Mouse (Mus musculus) lung, postnatal 0 days (tissue): ENCODE measurements around the gene Rbm26. TPM values are rescaled to one million over a fixed set of nuclear protein-coding genes. Genes with fewer than 3 reads are reported as not detected.

ENCODE experiments used
- ATAC-seq: fragments of 200-750 bp; cut with Nextera tagmentation; 2 replicates; pipeline ENCODE4 v1.8.0; 2017; ENCODE audit warnings: moderate library complexity
- DNase-seq: peaks from one replicate; pipeline ENCODE4 v3.0.0-alpha.2; 2016; ENCODE audit warnings: low spot score
- H3K27ac ChIP-seq: fragments of 300-500 bp; sonication (generic); 2 replicates; pipeline ENCODE4 v1.5.1; 2014; ENCODE audit warnings: antibody characterized with exemption, mild to moderate bottlenecking, low read length, mixed read lengths
- H3K27me3 ChIP-seq: fragments of 300-500 bp; sonication (generic); replicated peaks from 2 replicates; pipeline ENCODE4 v1.6.1; 2014; ENCODE audit warnings: low read length, mixed read lengths; ENCODE audit not compliant: insufficient read depth
- H3K36me3 ChIP-seq: fragments of 300-500 bp; sonication (generic); 2 replicates; pipeline ENCODE4 v1.6.1; 2014; ENCODE audit warnings: low read length, mixed read lengths; ENCODE audit not compliant: insufficient read depth
- H3K4me1 ChIP-seq: fragments of 300-500 bp; sonication (generic); 2 replicates; pipeline ENCODE4 v1.6.1; 2014; ENCODE audit warnings: antibody characterized with exemption, low read depth, low read length, mixed read lengths; ENCODE audit not compliant: insufficient read depth
- H3K4me2 ChIP-seq: fragments of 300-500 bp; sonication (generic); replicated peaks from 2 replicates; pipeline ENCODE4 v1.6.1; 2014; ENCODE audit warnings: low read depth, mild to moderate bottlenecking, low read length, moderate library complexity, mixed read lengths
- H3K4me3 ChIP-seq: fragments of 300-500 bp; sonication (generic); 2 replicates; pipeline ENCODE4 v1.5.1; 2014; ENCODE audit warnings: low read depth, low read length
- H3K9ac ChIP-seq: fragments of 300-500 bp; sonication (generic); replicated peaks from 2 replicates; pipeline ENCODE4 v1.6.1; 2014; ENCODE audit warnings: low read depth, mild to moderate bottlenecking
- H3K9me3 ChIP-seq: fragments of 300-500 bp; sonication (generic); 2 replicates; pipeline ENCODE4 v1.6.1; 2016; ENCODE audit warnings: low read length, mixed read lengths
- CTCF ChIP-seq: IDR thresholded peaks from 2 replicates; pipeline ENCODE4 v1.5.1; 2016; ENCODE audit warnings: antibody characterized with exemption, mild to moderate bottlenecking
- EP300 ChIP-seq: IDR thresholded peaks from 2 replicates; pipeline ENCODE4 v1.6.1; 2016; ENCODE audit warnings: antibody characterized with exemption, mild to moderate bottlenecking, control low read depth
- WGBS: fragments of 180-500 bp; shearing (Covaris S2); extraction: QIAGEN DNeasy Blood & Tissue Kit; methylation state at CpG from one replicate; pipeline ENCODE4 v1.1.7; 2014; 5-methylcytosine and 5-hydroxymethylcytosine counted together
- polyA plus RNA-seq: library from polyadenylated mRNA; unstranded; fragments of >200 nt; fragmentation: Nextera tagmentation; extraction: Ambion mirVana; gene quantifications from 2 replicates; pipeline ENCODE4 v1.2.1, GENCODE M21; 2015

Rbm26 gene
- polyA plus RNA-seq, 1 experiment from 2014 or later: 22.8 TPM

DNA sequence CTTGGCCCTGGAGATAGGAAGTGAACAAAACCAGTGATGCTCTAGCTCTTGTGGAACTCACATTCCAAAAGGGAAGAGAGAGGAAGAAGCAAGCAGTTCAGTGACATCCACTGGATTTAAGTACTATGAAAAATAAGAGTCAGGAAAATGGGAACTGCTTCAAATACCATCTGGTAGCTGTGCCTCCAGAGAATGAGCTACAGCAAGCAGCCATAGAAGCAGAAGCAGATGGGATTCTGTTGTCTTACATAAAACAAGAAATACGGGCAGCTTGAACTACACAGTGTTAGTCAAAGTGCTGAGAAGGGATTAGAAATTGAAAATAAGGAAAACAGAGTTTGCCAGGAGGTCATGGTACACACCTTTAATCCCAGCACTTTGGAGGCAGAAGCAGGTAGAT, 112.9 kb downstream of the Rbm26 start:
- DNase-seq (no peak), ATAC-seq (no peak)
- Histone ChIP-seq H3K4me3 (no peak overlapping the region), H3K4me2 (no peak overlapping the region), H3K9ac (no peak overlapping the region), H3K4me1 (no peaks in the 10 kb centered on the region), H3K36me3 (no peaks in the 10 kb centered on the region), H3K9me3 (no peaks in the 10 kb centered on the region), H3K27ac (no peak overlapping the region), H3K27me3 (no peaks in the 10 kb centered on the region)
- TF ChIP-seq CTCF (no peak), EP300 (no peak)
- 88% methylated on average over 1 of the region's 1 CpGs for WGBS

DNA sequence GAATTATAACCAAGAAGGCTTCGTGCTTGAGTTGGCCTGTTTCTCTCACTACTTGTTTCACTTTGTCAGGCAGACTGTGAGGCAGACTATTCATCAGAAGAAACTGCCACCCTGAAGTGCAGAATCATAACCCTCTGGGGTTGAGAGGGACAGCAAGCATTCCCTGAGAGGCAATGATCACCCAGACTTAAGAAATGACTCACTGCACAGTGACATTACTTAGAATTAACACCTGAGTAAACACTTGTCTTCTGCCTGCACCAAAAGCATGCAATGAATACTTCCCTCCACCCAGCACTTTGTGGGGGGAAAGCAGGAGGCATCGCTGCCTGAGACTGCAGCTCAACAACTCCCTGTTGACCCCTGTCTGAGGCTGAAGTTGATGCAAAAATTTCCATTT, 115.9 kb downstream of the Rbm26 start:
- no peak for TF ChIP-seq CTCF
- no peak for TF ChIP-seq EP300
- no peaks in the 10 kb centered on the region for H3K4me1 ChIP-seq
- H3K36me3 ChIP-seq: no peaks in the 10 kb centered on the region
- H3K9ac ChIP-seq: no peak overlapping the region
- ATAC-seq (no peak), DNase-seq (no peak)
- H3K27ac ChIP-seq: no peak overlapping the region
- 51% methylated on average over 2 of the region's 2 CpGs for WGBS
- H3K27me3 ChIP-seq: no peaks in the 10 kb centered on the region
- H3K4me3 ChIP-seq: no peak overlapping the region
- H3K9me3 ChIP-seq: no peaks in the 10 kb centered on the region
- no peak overlapping the region for H3K4me2 ChIP-seq

DNA sequence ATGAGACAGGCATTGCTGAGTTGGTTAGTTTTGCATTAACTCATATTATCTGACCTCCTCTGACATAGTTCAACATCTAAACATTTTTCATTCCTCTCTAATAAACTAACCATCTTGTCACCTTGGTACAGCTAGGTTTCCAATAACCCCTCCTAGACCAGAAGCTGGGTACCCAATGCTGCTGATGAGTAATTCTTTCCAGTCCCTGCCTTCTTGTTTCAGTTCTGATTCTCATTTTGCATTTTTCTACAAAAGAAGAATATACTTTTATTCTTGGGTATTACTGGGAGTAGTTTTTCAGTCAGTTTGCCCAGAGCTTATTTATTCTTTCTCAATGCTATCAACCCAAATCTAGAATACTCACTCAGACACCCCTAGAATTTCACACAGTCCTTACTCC, 119.2 kb downstream of the Rbm26 start:
- Histone ChIP-seq H3K4me1 (no peaks in the 10 kb centered on the region), H3K4me3 (no peak overlapping the region), H3K9me3 (no peaks in the 10 kb centered on the region), H3K9ac (no peak overlapping the region), H3K27me3 (no peaks in the 10 kb centered on the region), H3K36me3 (no peaks in the 10 kb centered on the region), H3K4me2 (no peak overlapping the region), H3K27ac (no peak overlapping the region)
- ATAC-seq (no peak), DNase-seq (no peak)
- TF ChIP-seq CTCF (no peak), EP300 (no peak)

Other genes starting within 250 kb of the Rbm26 start
- 76.7 and 81.0 TPM in 2 replicates for gene Ndfip2, start 81.2 kb upstream of the Rbm26 start, polyA plus RNA-seq